ENCODE assay signal across 13 mouse cellular contexts in the genomic region with DNA sequence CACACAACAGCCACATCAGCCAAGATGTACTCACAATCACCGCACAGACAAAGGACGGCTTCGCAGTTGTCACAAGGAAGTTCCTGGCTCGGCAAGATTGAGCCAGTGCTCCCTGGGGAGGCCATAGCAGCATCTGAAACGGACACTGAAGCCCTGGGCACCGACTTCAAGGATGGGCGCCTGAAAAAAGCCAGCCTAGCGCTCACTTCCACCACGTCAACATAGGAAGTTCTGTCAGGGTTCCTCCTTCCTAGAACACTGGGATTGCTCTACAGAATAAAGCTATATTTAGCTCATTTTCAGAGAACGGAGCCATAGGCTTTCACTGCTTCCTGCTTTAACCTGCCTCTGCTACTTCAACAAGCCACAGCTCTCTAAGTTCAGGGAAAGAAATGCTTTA.
DNase-seq lines count a peak whose midpoint lies in the region; ATAC-seq lines count a peak whose summit lies in the region.
"Had no signal": no experiment of that assay in that cellular context is flagged by ENCODE, and none has a peak within 500 bp of the region (broad histone marks: within the 10 kb centered on the region; RNA-seq: fewer than 3 reads in every experiment).

No protein-coding gene starts in this region.

- 64% methylated on average over 10 of the region's 10 CpGs for WGBS in heart, embryonic 10.5 days
- WGBS in midbrain, embryonic 14.5 days: 62% methylated on average over 10 of the region's 10 CpGs
- 86% methylated on average over 10 of the region's 10 CpGs for WGBS in midbrain, embryonic 10.5 days

- DNase-seq in heart, embryonic 10.5 days (ENCODE audit: low spot score): no peak
- no peak for DNase-seq in heart, postnatal 36 days
- DNase-seq in midbrain, embryonic 14.5 days: no peak
- DNase-seq in midbrain, embryonic 10.5 days (ENCODE audit: low spot score): no peak
- DNase-seq in heart, postnatal 10 days: peak; percentile 30 to 31
- DNase-seq in spleen, postnatal 36 days (ENCODE audit: low spot score in 2 of 2): no peak
- DNase-seq in cerebellum, postnatal 14 days: no peak
- DNase-seq: adrenal gland, adult 8-10 months; gastrocnemius, postnatal 36 days had no signal

- no peak for ATAC-seq in midbrain, embryonic 14.5 days (ENCODE audit: low FRiP score, low TSS enrichment)
- ATAC-seq: inflammation-experienced regulatory T-cells, adult 6 months had no signal

- H3K9me3 ChIP-seq in heart, embryonic 10.5 days: no peaks in the 10 kb centered on the region
- H3K9me3 ChIP-seq in midbrain, embryonic 14.5 days (ENCODE audit: control insufficient read depth, low read length): no peaks in the 10 kb centered on the region
- no peaks in the 10 kb centered on the region for H3K9me3 ChIP-seq in midbrain, embryonic 10.5 days (replicated peaks)
- H3K9me3 ChIP-seq in megakaryocyte, embryonic 14.5 days: no peaks in the 10 kb centered on the region
- H3K9me3 ChIP-seq: limb, embryonic 12.5 days had no signal

- H3K27me3 ChIP-seq in heart, embryonic 10.5 days (ENCODE audit: insufficient read depth, poor library complexity, severe bottlenecking): no peaks in the 10 kb centered on the region
- no peaks in the 10 kb centered on the region for H3K27me3 ChIP-seq in midbrain, embryonic 14.5 days (ENCODE audit: control insufficient read depth, insufficient read depth, low read length)
- H3K27me3 ChIP-seq in midbrain, embryonic 10.5 days (ENCODE audit: low read depth, poor library complexity, severe bottlenecking): no peaks in the 10 kb centered on the region
- H3K27me3 ChIP-seq in megakaryocyte, embryonic 14.5 days (replicated peaks): peaks cover 3% of the 10 kb centered on the region
- H3K27me3 ChIP-seq: CH12.LX; limb, embryonic 12.5 days had no signal

- no peak overlapping the region for H3K4me2 ChIP-seq in midbrain, embryonic 14.5 days (ENCODE audit: low read length)
- H3K4me2 ChIP-seq: limb, embryonic 12.5 days had no signal

- H3K27ac ChIP-seq in heart, embryonic 10.5 days: peak overlapping the region; percentile 59; the same call in 1 of the 2 replicates
- H3K27ac ChIP-seq in midbrain, embryonic 14.5 days (replicated peaks; ENCODE audit: low read depth, low read length): 0 out of 2 replicates have a peak overlapping the region, but pooled peaks have one; percentile 5
- H3K27ac ChIP-seq in midbrain, embryonic 10.5 days (replicated peaks): no peak overlapping the region
- H3K27ac ChIP-seq: limb, embryonic 12.5 days had no signal

- no peak overlapping the region for H3K9ac ChIP-seq in midbrain, embryonic 14.5 days (replicated peaks; ENCODE audit: low read length)
- H3K9ac ChIP-seq: limb, embryonic 12.5 days had no signal

- intact Hi-C loops in heart, postnatal 36 days (cut with DNase I): no loop called here
- intact Hi-C loops in heart, postnatal 10 days (cut with DNase I): no loop called here

- peaks cover 45% of the 10 kb centered on the region for H3K36me3 ChIP-seq in heart, embryonic 10.5 days
- H3K36me3 ChIP-seq in midbrain, embryonic 14.5 days (ENCODE audit: control insufficient read depth, insufficient read depth, low read length): peaks cover 72% of the 10 kb centered on the region
- H3K36me3 ChIP-seq in midbrain, embryonic 10.5 days: peaks cover 81% of the 10 kb centered on the region
- H3K36me3 ChIP-seq in megakaryocyte, embryonic 14.5 days (replicated peaks; ENCODE audit: low read length): peaks cover 2% of the 10 kb centered on the region

- H3K4me3 ChIP-seq in heart, embryonic 10.5 days: no peak overlapping the region
- H3K4me3 ChIP-seq in midbrain, embryonic 14.5 days (replicated peaks; ENCODE audit: low read depth, low read length): no peak overlapping the region
- H3K4me3 ChIP-seq in midbrain, embryonic 10.5 days: no peak overlapping the region
- peak overlapping the region; percentile 85 for H3K4me3 ChIP-seq in megakaryocyte, embryonic 14.5 days (replicated peaks)
- H3K4me3 ChIP-seq: limb, embryonic 12.5 days had no signal

- peaks cover 38% of the 10 kb centered on the region for H3K4me1 ChIP-seq in heart, embryonic 10.5 days
- no peaks in the 10 kb centered on the region for H3K4me1 ChIP-seq in midbrain, embryonic 14.5 days (ENCODE audit: control insufficient read depth, insufficient read depth, low read length)
- H3K4me1 ChIP-seq in midbrain, embryonic 10.5 days: peaks cover 7% of the 10 kb centered on the region
- peaks cover 77% of the 10 kb centered on the region for H3K4me1 ChIP-seq in megakaryocyte, embryonic 14.5 days
- H3K4me1 ChIP-seq: limb, embryonic 12.5 days had no signal

Comparison
In these comparisons a context has a peak if more than half of its experiments do, and no peak if none do; other contexts are left out.
1. DNase-seq: peak in heart, postnatal 10 days (2 of 2); none in heart, embryonic 10.5 days (single experiment), heart, postnatal 36 days (0 of 2), midbrain, embryonic 14.5 days (single experiment), midbrain, embryonic 10.5 days (single experiment), spleen, postnatal 36 days (0 of 2) and cerebellum, postnatal 14 days (0 of 2).